Mouse (Mus musculus) megakaryocyte-erythroid progenitor cell, adult 5-6 weeks (primary cell): ENCODE data around the gene Smim24. TPM values are rescaled to one million over a fixed set of nuclear protein-coding genes. Genes with fewer than 3 reads are reported as not detected.
A peak's percentile ranks its signal among the peaks of the same experiment; 100 is the strongest.

Experiments
- ATAC-seq: replicated peaks from 2 replicates; pipeline ENCODE4 v1.8.0; 2016; ENCODE audit warnings: mild to moderate bottlenecking, inconsistent platforms; ENCODE audit not compliant: severe bottlenecking, poor library complexity, low FRiP score, low TSS enrichment
- total RNA-seq, 2 experiments: library from RNA; stranded (forward) in 1 of 2; stranded (reverse) in 1 of 2; fragments of 200-1000, 215-1000 nt in 1 of 2; fragments of >200 nt in 1 of 2; fragmentation: Nextera tagmentation in 1 of 2; gene quantifications; 2 replicates each; pipeline ENCODE4 v1.2.3; 2014 to 2017

Smim24 gene
- total RNA-seq, 2 experiments from 2014 or later = 7.4 to 12.8 TPM

DNA sequence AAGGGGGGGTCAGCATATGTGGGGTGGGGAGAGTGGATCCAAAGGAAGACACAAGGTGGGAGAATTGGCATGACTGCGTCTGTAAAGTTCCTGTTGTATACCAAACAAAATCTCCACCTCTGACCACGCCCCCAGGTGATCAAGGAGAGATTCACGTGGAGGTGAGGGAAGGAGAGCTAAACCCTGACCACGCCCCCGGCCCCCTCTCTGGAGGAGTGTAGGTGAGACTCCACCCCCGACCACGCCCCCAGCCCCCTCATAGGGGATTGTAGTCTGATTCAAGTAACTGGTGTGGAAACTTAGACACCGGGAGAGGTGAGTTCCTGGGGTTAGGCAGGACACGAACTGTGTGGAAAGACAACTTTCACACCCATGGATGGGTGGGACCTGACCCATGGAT lies 11.2 kb downstream of the Smim24 start:
- no peak for ATAC-seq

GRCm38 (mm10) chr10:81404720-81405119 lies 11.9 kb downstream of the Smim24 start:
- ATAC-seq = no peak

GRCm38 (mm10) chr10:81405588-81406201 lies 12.8 kb downstream of the Smim24 start:
- ATAC-seq = no peak; the same call in 1 of the 2 replicates

DNA sequence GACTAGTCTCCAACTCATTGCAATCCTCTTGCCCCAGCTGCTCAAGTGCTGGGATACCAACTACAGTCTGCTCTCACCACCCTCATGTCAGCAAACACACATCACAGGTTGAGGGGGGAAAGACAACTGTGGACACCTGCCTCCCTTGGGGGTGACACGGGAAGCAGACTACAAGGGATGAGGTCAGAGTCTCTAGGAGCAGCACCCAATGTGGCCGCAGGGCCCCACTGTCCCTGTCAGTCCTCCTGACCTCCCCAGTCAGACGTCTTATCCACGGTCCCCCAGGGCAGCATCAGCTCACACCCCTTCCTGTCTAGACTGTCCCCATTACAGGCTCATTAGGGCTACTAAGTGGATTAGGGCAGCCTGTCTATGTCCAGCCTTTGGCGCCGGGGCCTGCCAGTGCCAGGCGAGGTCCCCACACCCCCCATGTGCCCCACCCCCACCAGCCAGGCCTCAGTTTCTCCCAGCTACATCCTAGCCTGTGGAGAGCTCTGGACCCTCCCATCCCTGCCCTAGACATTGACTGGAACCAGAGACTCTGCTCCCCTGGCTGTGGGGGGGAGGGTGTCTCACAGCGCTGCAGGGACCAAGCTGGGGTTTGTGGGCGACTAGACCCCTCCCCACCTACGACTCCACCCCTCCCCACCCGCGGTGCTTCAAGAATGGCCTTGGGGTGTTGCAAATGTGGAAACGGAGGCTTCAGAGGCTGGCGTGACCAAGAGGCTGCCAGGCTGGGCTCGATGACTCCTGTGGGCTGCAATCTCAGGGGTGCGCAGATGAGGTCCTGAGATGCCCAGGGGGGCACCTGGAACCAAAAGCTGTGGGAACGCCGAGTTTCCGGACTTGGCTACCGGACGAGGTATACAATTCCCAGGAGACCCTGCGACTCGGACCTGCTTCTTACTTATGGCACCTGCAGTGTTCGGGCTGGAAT lies 13.9 kb downstream of the Smim24 start:
- ATAC-seq = no peak

DNA sequence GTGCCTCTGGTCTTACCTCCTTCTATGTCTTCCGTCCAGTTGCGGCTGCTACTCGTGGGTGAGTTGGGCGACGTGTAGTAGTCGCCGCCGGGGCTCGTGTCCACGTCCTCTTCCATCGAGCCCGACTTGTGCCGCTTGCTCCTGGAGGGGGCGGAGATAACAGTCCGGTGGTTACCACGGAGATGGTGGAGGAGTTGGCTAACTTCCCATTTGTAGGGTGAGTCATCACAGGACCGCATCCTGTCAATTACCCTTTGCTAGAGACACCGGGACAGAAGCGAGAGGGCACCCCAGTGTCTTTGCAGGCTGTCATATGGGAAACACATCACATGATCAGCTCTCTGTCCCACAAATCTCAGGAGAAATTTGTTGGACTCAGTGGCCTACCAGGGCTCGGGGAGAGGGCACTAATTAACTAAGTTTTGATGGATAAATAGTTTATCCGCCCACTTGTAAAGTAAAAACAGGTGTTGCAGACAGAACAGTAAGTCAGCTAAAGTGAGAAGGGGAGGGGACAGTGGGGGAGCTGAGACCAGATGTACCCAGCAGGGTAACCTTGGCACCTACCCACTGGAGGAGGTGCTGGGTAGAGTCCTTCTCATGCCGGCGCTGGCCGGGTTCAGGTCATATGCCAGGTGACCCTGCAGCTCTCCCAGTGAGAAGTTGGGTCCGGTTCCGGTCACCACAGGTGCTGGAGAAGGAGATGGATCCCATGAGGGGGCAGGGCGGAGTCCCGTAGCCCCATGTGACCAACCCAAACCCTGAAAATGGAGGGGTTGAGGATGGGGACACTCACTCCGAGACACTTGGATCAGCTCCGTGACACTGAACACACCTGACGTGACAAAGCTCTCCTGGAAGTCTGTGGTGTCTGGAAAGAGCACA lies 14.9 kb downstream of the Smim24 start:
- ATAC-seq = peak; percentile 23; the same call in 1 of the 2 replicates

DNA sequence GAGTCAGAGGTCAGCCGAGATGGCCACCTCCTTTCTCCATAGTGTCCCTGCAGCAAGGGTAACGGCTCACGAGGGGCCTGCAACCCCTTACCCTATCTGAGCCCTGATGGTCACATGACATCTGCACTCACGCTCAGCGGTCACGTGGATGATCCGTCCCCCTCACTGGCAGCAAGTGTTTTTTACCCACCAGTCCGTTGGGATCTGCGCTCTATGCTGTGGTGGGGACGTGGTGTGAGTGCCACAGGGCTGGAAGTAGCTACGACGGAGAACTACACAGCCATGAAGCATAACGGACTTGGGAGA lies 15.5 kb downstream of the Smim24 start:
- ATAC-seq = no peak

GRCm38 (mm10) chr10:81408871-81409291 lies 16.0 kb downstream of the Smim24 start:
- ATAC-seq = peak; percentile 72

- ATAC-seq = no peak
These were observed 16.5 kb downstream of the Smim24 start for GRCm38 (mm10) chr10:81409330-81409729.

DNA sequence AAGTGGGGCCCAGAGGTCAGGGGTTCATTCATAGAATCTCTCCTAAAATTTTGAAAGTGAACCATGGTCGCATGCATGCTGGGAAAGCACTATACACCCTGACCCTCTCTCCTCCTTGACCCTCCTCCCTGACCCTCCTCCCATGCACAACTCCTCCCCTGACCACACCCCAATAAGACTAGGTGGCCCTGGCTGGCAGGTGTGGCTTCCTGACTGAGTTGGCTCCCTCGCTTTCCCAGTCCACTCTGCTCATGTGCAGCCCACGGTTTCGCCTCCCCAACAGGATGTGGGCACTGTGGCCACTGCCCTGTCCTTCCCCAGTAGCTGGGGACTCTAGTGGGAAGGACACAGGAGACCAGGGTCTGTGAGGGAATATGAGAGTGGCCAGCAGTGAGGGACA lies 17.5 kb downstream of the Smim24 start:
- no peak for ATAC-seq

- no peak for ATAC-seq
These were observed 18.1 kb downstream of the Smim24 start for GRCm38 (mm10) chr10:81410981-81411380.

- ATAC-seq = no peak
These were observed 18.9 kb downstream of the Smim24 start for GRCm38 (mm10) chr10:81411471-81412400.

GRCm38 (mm10) chr10:81412586-81413309 lies 19.9 kb downstream of the Smim24 start:
- no peak for ATAC-seq

- no peak for ATAC-seq
These were observed 20.7 kb downstream of the Smim24 start for GRCm38 (mm10) chr10:81413310-81414261.

DNA sequence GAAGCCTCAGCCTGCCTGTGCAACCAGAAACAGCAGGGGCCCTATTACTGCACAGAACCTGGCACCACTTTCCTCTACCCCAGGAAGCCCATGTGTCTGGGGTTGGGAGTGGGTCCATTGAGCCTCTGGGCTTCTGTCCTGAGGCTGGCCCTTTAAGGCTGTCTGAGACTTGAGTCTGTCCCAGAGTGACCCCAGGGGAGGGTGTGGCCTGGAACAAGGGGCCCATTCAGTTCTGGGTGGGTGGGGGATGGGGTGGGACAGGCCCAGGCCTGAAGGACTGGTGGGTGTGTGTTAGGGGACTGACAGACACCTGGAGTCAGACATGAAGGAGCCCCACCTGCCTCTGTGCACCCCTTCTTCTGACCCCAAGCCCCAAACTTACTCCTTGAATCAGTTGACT lies 21.8 kb downstream of the Smim24 start:
- no peak for ATAC-seq

GRCm38 (mm10) chr10:81415146-81415545 lies 22.3 kb downstream of the Smim24 start:
- no peak for ATAC-seq

DNA sequence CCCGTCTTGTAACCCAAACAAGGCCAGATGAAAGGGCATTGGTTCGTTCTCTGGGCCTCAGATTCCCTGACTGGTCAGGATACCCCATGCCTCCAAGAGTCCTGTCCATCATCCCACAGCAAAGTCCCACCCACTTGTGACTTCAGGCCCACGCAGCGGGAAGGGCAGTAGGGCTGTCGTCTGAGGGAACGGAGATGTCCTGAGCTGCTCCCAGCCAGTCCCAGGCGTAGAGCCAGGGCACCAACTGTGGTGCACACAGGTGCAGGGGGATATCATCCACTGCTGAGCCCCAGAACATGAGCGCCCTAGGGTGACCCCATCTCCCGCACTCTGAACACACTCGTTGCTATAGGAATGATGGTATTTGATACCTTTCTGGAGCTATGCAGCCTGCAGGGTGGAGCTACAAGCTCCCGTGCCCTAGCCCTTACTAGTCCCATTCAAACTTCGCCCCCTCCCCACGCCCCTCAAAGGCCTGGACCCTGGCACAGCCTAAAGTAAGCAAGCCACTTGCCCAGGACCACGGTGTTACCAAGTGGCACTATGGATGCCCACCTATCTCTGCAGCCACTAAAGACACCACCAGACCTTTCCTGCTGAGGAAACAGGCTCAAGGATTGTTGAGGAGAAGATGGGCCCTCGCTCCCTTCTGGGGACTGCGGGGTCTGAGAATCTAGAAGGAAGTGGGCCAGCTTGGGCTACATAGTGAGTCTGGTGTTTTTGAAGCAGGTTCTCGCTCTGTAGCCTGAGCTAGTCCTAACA lies 22.9 kb downstream of the Smim24 start:
- no peak for ATAC-seq
